In the genomic region with DNA sequence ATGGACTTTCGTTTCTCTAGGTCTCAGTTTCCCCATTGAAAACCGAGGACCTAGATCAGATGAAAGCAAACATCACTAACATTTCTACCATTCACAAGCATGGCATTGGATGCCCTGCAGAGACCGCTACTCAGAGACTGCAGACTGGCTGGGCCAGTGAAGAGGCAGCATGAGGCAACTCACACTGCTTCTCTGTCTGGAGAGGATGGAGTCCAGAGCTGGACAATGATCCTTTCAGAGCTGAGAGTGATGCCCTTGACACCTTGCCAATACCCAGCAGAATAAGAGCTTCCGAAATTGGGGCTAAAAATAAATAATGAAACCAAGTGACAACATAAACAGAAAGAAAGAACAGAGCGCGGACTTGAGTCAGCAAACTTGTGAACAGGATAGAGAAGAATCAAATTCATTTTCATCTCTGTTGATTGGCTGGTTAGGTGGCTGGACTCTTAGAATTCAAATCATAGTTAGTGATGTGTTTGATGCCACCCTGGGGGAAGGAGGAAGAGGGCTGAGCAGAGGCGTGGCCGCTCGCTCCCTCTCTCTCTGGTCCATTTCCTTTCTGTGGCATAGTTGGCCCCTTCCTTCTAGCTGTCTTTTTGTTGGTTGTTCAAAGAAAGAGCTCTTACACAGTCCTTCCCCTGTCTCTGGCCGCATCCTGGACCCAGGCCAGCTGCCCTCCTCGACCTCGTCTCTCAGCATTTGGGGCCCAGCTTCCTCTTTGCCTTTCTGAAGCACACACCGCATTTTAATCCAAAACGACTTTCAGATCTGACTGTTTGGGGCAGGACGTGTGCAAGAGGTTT, we compare ENCODE assay signal across 8 mouse cellular contexts.
DNase-seq lines count a peak whose midpoint lies in the region; ATAC-seq lines count a peak whose summit lies in the region.

No protein-coding gene starts in this region.

- H3K27me3 ChIP-seq in kidney, embryonic 15.5 days: no peaks in the 10 kb centered on the region
- no peaks in the 10 kb centered on the region for H3K27me3 ChIP-seq in hindbrain, embryonic 14.5 days (ENCODE audit: control insufficient read depth, insufficient read depth, low read length)
- no peaks in the 10 kb centered on the region for H3K27me3 ChIP-seq in liver, embryonic 16.5 days (ENCODE audit: control insufficient read depth, insufficient read depth, low read depth, low read length)

- H3K9ac ChIP-seq in kidney, embryonic 15.5 days: no peak overlapping the region
- H3K9ac ChIP-seq in hindbrain, embryonic 14.5 days: no peak overlapping the region
- H3K9ac ChIP-seq in liver, embryonic 16.5 days (ENCODE audit: low read depth, low read length): no peak overlapping the region

- no peak for DNase-seq in kidney, adult 18-20 months
- DNase-seq in Muller cell, postnatal 12 days (ENCODE audit: inconsistent ontology term): peak; percentile 83
- DNase-seq in cerebellum, postnatal 10 days: peak; percentile 59 to 75
- peak; percentile 53 for DNase-seq in hindbrain, embryonic 14.5 days (ENCODE audit: low spot score)
- peak; percentile 70 for DNase-seq in right cerebral cortex, postnatal 4 days
- no peak for DNase-seq in ovary, adult 18-20 months (ENCODE audit: low spot score)

- H3K4me2 ChIP-seq in kidney, embryonic 15.5 days: no peak overlapping the region
- peak overlapping the region; percentile 33 for H3K4me2 ChIP-seq in hindbrain, embryonic 14.5 days (replicated peaks)
- no peak overlapping the region for H3K4me2 ChIP-seq in liver, embryonic 16.5 days (ENCODE audit: low read depth, low read length)

- H3K4me3 ChIP-seq in kidney, embryonic 15.5 days (replicated peaks): no peak overlapping the region
- no peak overlapping the region for H3K4me3 ChIP-seq in hindbrain, embryonic 14.5 days (replicated peaks; ENCODE audit: low read length)
- H3K4me3 ChIP-seq in liver, embryonic 16.5 days (ENCODE audit: low read depth, low read length): no peak overlapping the region

- 56% methylated on average over 15 of the region's 15 CpGs for WGBS in kidney, embryonic 15.5 days
- WGBS in hindbrain, embryonic 14.5 days: 55% methylated on average over 15 of the region's 15 CpGs
- 31% methylated on average over 15 of the region's 15 CpGs for WGBS in liver, embryonic 16.5 days (ENCODE audit: insufficient replicate concordance)

- ATAC-seq in kidney, embryonic 15.5 days (replicated peaks; ENCODE audit: low FRiP score): peak; percentile 54; the same call in 1 of the 2 replicates
- peak; percentile 91 for ATAC-seq in hindbrain, embryonic 14.5 days (ENCODE audit: low FRiP score)
- peak; percentile 51; the same call in 1 of the 2 replicates for ATAC-seq in liver, embryonic 16.5 days (ENCODE audit: low read depth)

- no peaks in the 10 kb centered on the region for H3K9me3 ChIP-seq in kidney, embryonic 15.5 days (replicated peaks)
- no peaks in the 10 kb centered on the region for H3K9me3 ChIP-seq in hindbrain, embryonic 14.5 days (ENCODE audit: control insufficient read depth, low read length)
- H3K9me3 ChIP-seq in liver, embryonic 16.5 days (replicated peaks; ENCODE audit: control insufficient read depth, low read length): no peaks in the 10 kb centered on the region

- H3K36me3 ChIP-seq in kidney, embryonic 15.5 days: no peaks in the 10 kb centered on the region
- no peaks in the 10 kb centered on the region for H3K36me3 ChIP-seq in hindbrain, embryonic 14.5 days (replicated peaks; ENCODE audit: control insufficient read depth, insufficient read depth)
- H3K36me3 ChIP-seq in liver, embryonic 16.5 days (ENCODE audit: control insufficient read depth, insufficient read depth): no peaks in the 10 kb centered on the region

- H3K27ac ChIP-seq in kidney, embryonic 15.5 days: no peak overlapping the region
- H3K27ac ChIP-seq in hindbrain, embryonic 14.5 days: peak overlapping the region; percentile 18
- H3K27ac ChIP-seq in liver, embryonic 16.5 days (ENCODE audit: low read length): no peak overlapping the region

- peaks cover 10% of the 10 kb centered on the region for H3K4me1 ChIP-seq in kidney, embryonic 15.5 days
- H3K4me1 ChIP-seq in hindbrain, embryonic 14.5 days (replicated peaks; ENCODE audit: control insufficient read depth, insufficient read depth, low read length): peaks cover 7% of the 10 kb centered on the region
- H3K4me1 ChIP-seq in liver, embryonic 16.5 days (ENCODE audit: control insufficient read depth, low read depth, low read length): no peaks in the 10 kb centered on the region

Comparison
In these comparisons a context has a peak if more than half of its experiments do, and no peak if none do; other contexts are left out.
1. DNase-seq: peak in Muller cell, postnatal 12 days (single experiment), cerebellum, postnatal 10 days (2 of 2), hindbrain, embryonic 14.5 days (single experiment) and right cerebral cortex, postnatal 4 days (single experiment); none in kidney, adult 18-20 months (single experiment) and ovary, adult 18-20 months (single experiment).
2. Peak in every context shown above with its lines, with median percentiles within 50 percentile points of each other: ATAC-seq.